Comparison of ENCODE assay signal across 8 mouse cellular contexts in genomic region chr12:102416391-102416837, GRCm38 (mm10). TPM values are rescaled to one million over a fixed set of nuclear protein-coding genes. Genes with fewer than 3 reads are reported as not detected.
DNase-seq lines count a peak whose midpoint lies in the region; ATAC-seq and TF ChIP-seq lines count a peak whose summit lies in the region.

No protein-coding gene starts in this region.

- peak overlapping the region; percentile 24; the same call in 1 of the 2 replicates for H3K27ac ChIP-seq in cerebellum, adult 2 months (ENCODE audit: insufficient read depth, low read length)
- H3K27ac ChIP-seq in midbrain, embryonic 16.5 days (ENCODE audit: low read length), result no peak overlapping the region
- H3K27ac ChIP-seq in midbrain, postnatal 0 days (ENCODE audit: low read depth, low read length), result no peak overlapping the region
- no peak overlapping the region for H3K27ac ChIP-seq in lung, embryonic 16.5 days (ENCODE audit: low read length)
- no peak overlapping the region for H3K27ac ChIP-seq in thymus, adult 2 months (ENCODE audit: control insufficient read depth, insufficient read depth, low read length)
- H3K27ac ChIP-seq in midbrain, embryonic 15.5 days, result no peak overlapping the region

- no peak overlapping the region for H3K4me3 ChIP-seq in cerebellum, adult 2 months (replicated peaks; ENCODE audit: insufficient read depth, low read depth, low read length)
- H3K4me3 ChIP-seq in midbrain, embryonic 16.5 days (ENCODE audit: low read depth, low read length), result no peak overlapping the region
- no peak overlapping the region for H3K4me3 ChIP-seq in midbrain, postnatal 0 days (ENCODE audit: low read depth, low read length)
- no peak overlapping the region for H3K4me3 ChIP-seq in lung, embryonic 16.5 days (ENCODE audit: low read length)
- H3K4me3 ChIP-seq in thymus, adult 2 months (ENCODE audit: control insufficient read depth, insufficient read depth, low read length), result no peak overlapping the region
- H3K4me3 ChIP-seq in midbrain, embryonic 15.5 days, result no peak overlapping the region

- H3K9ac ChIP-seq in midbrain, embryonic 16.5 days (ENCODE audit: low read depth, low read length), result peak overlapping the region; percentile 7; the same call in 1 of the 2 replicates
- H3K9ac ChIP-seq in midbrain, postnatal 0 days (replicated peaks; ENCODE audit: low read length, poor library complexity, severe bottlenecking), result no peak overlapping the region
- no peak overlapping the region for H3K9ac ChIP-seq in lung, embryonic 16.5 days (ENCODE audit: low read length)
- no peak overlapping the region for H3K9ac ChIP-seq in midbrain, embryonic 15.5 days

- no peaks in the 10 kb centered on the region for H3K27me3 ChIP-seq in cerebellum, adult 2 months (ENCODE audit: control insufficient read depth, insufficient read depth, low read length)
- H3K27me3 ChIP-seq in midbrain, embryonic 16.5 days (ENCODE audit: control insufficient read depth, insufficient read depth, low read depth, low read length), result no peaks in the 10 kb centered on the region
- H3K27me3 ChIP-seq in midbrain, postnatal 0 days (ENCODE audit: insufficient read depth, low read length), result no peaks in the 10 kb centered on the region
- H3K27me3 ChIP-seq in lung, embryonic 16.5 days (ENCODE audit: control insufficient read depth, insufficient read depth, low read depth, low read length), result no peaks in the 10 kb centered on the region
- H3K27me3 ChIP-seq in thymus, adult 2 months (ENCODE audit: control insufficient read depth, insufficient read depth, low read length), result no peaks in the 10 kb centered on the region
- H3K27me3 ChIP-seq in midbrain, embryonic 15.5 days (replicated peaks), result no peaks in the 10 kb centered on the region

- no peak for TF ChIP-seq POLR2A in cerebellum, adult 2 months (IDR thresholded peaks at IDR 0.05; ENCODE audit: borderline replicate concordance, insufficient read depth, low read length)
- no peak for TF ChIP-seq POLR2A in thymus, adult 2 months (IDR thresholded peaks at IDR 0.05; ENCODE audit: control insufficient read depth, extremely low read depth, insufficient read depth, low read length, poor library complexity)

- peaks cover 7% of the 10 kb centered on the region; the same call in 1 of the 2 replicates for H3K36me3 ChIP-seq in midbrain, embryonic 16.5 days (ENCODE audit: control insufficient read depth, insufficient read depth, low read length)
- H3K36me3 ChIP-seq in midbrain, postnatal 0 days (ENCODE audit: insufficient read depth, low read length), result peaks cover 10% of the 10 kb centered on the region; the same call in 1 of the 2 replicates
- H3K36me3 ChIP-seq in lung, embryonic 16.5 days (ENCODE audit: control insufficient read depth, insufficient read depth, low read length), result no peaks in the 10 kb centered on the region
- no peaks in the 10 kb centered on the region for H3K36me3 ChIP-seq in thymus, adult 2 months (ENCODE audit: control insufficient read depth, insufficient read depth, low read length)
- H3K36me3 ChIP-seq in midbrain, embryonic 15.5 days (replicated peaks), result peaks cover 5% of the 10 kb centered on the region; the same call in 1 of the 2 replicates

- no peak for ATAC-seq in midbrain, embryonic 16.5 days
- no peak for ATAC-seq in midbrain, postnatal 0 days (ENCODE audit: low FRiP score)
- peak; percentile 78 for ATAC-seq in lung, embryonic 16.5 days (ENCODE audit: low read depth)
- ATAC-seq in midbrain, embryonic 15.5 days (replicated peaks), result no peak; the same call in 1 of the 2 replicates

- no peak overlapping the region for H3K4me2 ChIP-seq in midbrain, embryonic 16.5 days (ENCODE audit: low read length)
- no peak overlapping the region for H3K4me2 ChIP-seq in midbrain, postnatal 0 days (ENCODE audit: low read depth, low read length, poor library complexity, severe bottlenecking)
- no peak overlapping the region for H3K4me2 ChIP-seq in lung, embryonic 16.5 days (ENCODE audit: low read depth, low read length)
- H3K4me2 ChIP-seq in midbrain, embryonic 15.5 days, result no peak overlapping the region

- DNase-seq in cerebellum, adult 2 months, result peak; percentile 45 to 46
- no peak for DNase-seq in cerebellum, adult 11-12 months
- DNase-seq in midbrain, postnatal 0 days (ENCODE audit: low spot score), result no peak
- peak; percentile 76 for DNase-seq in heart, postnatal 4 days
- DNase-seq in thymus, adult 2 months, result no peak

- peaks cover 24% of the 10 kb centered on the region for H3K4me1 ChIP-seq in cerebellum, adult 2 months (ENCODE audit: control insufficient read depth, insufficient read depth, low read length)
- H3K4me1 ChIP-seq in midbrain, embryonic 16.5 days (ENCODE audit: control insufficient read depth, insufficient read depth, low read length), result no peaks in the 10 kb centered on the region; the same call in 1 of the 2 replicates
- H3K4me1 ChIP-seq in midbrain, postnatal 0 days (ENCODE audit: insufficient read depth, low read length), result no peaks in the 10 kb centered on the region
- H3K4me1 ChIP-seq in lung, embryonic 16.5 days (replicated peaks; ENCODE audit: control insufficient read depth, insufficient read depth, low read length), result peaks cover 6% of the 10 kb centered on the region; the same call in 1 of the 2 replicates
- H3K4me1 ChIP-seq in thymus, adult 2 months (replicated peaks; ENCODE audit: control insufficient read depth, insufficient read depth, low read length), result peaks cover 3% of the 10 kb centered on the region; the same call in 1 of the 2 replicates
- H3K4me1 ChIP-seq in midbrain, embryonic 15.5 days, result peaks cover 5% of the 10 kb centered on the region; the same call in 1 of the 2 replicates

- no peaks in the 10 kb centered on the region for H3K9me3 ChIP-seq in midbrain, embryonic 16.5 days (replicated peaks; ENCODE audit: control insufficient read depth, low read length, poor library complexity, severe bottlenecking)
- no peaks in the 10 kb centered on the region for H3K9me3 ChIP-seq in midbrain, postnatal 0 days (ENCODE audit: low read length)
- no peaks in the 10 kb centered on the region for H3K9me3 ChIP-seq in lung, embryonic 16.5 days (ENCODE audit: control insufficient read depth, low read length)
- no peaks in the 10 kb centered on the region for H3K9me3 ChIP-seq in midbrain, embryonic 15.5 days

- WGBS in cerebellum, adult 2 months, result 32% methylated on average over 7 of the region's 7 CpGs
- 53% methylated on average over 7 of the region's 7 CpGs for WGBS in midbrain, embryonic 16.5 days
- WGBS in midbrain, postnatal 0 days, result 43% methylated on average over 7 of the region's 7 CpGs
- 30% methylated on average over 7 of the region's 7 CpGs for WGBS in lung, embryonic 16.5 days
- WGBS in thymus, adult 2 months, result 77% methylated on average over 7 of the region's 7 CpGs
- WGBS in midbrain, embryonic 15.5 days, result 46% methylated on average over 7 of the region's 7 CpGs

- TF ChIP-seq CTCF in cerebellum, adult 2 months (IDR thresholded peaks at IDR 0.05; ENCODE audit: borderline replicate concordance, insufficient read depth, low read depth, low read length), result no peak
- TF ChIP-seq CTCF in midbrain, postnatal 0 days (IDR thresholded peaks at IDR 0.05), result no peak
- TF ChIP-seq CTCF in thymus, adult 2 months (IDR thresholded peaks at IDR 0.05; ENCODE audit: borderline replicate concordance, control insufficient read depth, extremely low read depth, insufficient read depth, low read length, poor library complexity), result no peak

RNA-seq across cellular contexts. Expression of gene Lgmn, which starts 23.2 kb away (rescaled TPM):
- 139 and 150 TPM in 2 replicates for polyA plus RNA-seq in cerebellum, adult 2 months (2012; rRNA removed)
- 90.3 and 108 TPM in 2 replicates for polyA plus RNA-seq in midbrain, embryonic 16.5 days (2015; fragmentation: Nextera tagmentation; extraction: Ambion mirVana)
- 112 and 124 TPM in 2 replicates for total RNA-seq in midbrain, postnatal 0 days (2014; rRNA removed)
- polyA plus RNA-seq in midbrain, postnatal 0 days (2015; fragmentation: Nextera tagmentation; extraction: Ambion mirVana), result 148 and 158 TPM in 2 replicates
- 10 to 100 TPM; 68.9 to 76.9 TPM for total RNA-seq in heart, postnatal 4 days (2021)
- 139 and 142 TPM in 2 replicates for polyA plus RNA-seq in lung, embryonic 16.5 days (2015; fragmentation: Nextera tagmentation; extraction: Ambion mirVana)
- polyA plus RNA-seq in thymus, adult 2 months (2012; rRNA removed), result 66.8 and 88.9 TPM in 2 replicates
- 87.7 and 89.9 TPM in 2 replicates for polyA plus RNA-seq in midbrain, embryonic 15.5 days (2015; fragmentation: Nextera tagmentation; extraction: Ambion mirVana)

RNA-seq across cellular contexts. Expression of gene Golga5, which starts 52.5 kb away (rescaled TPM):
- 27.4 and 28.4 TPM in 2 replicates for polyA plus RNA-seq in cerebellum, adult 2 months (2012; rRNA removed)
- 28.0 and 28.6 TPM in 2 replicates for polyA plus RNA-seq in midbrain, embryonic 16.5 days (2015; fragmentation: Nextera tagmentation; extraction: Ambion mirVana)
- 20.8 and 26.0 TPM in 2 replicates for total RNA-seq in midbrain, postnatal 0 days (2014; rRNA removed)
- polyA plus RNA-seq in midbrain, postnatal 0 days (2015; fragmentation: Nextera tagmentation; extraction: Ambion mirVana), result 23.0 and 23.3 TPM in 2 replicates
- total RNA-seq in heart, postnatal 4 days (2021), result 10 to 100 TPM; 23.0 to 26.7 TPM
- 34.2 and 35.5 TPM in 2 replicates for polyA plus RNA-seq in lung, embryonic 16.5 days (2015; fragmentation: Nextera tagmentation; extraction: Ambion mirVana)
- polyA plus RNA-seq in thymus, adult 2 months (2012; rRNA removed), result 13.3 and 14.3 TPM in 2 replicates
- 25.5 and 31.0 TPM in 2 replicates for polyA plus RNA-seq in midbrain, embryonic 15.5 days (2015; fragmentation: Nextera tagmentation; extraction: Ambion mirVana)

Comparison
In these comparisons a context has a peak if more than half of its experiments do, and no peak if none do; other contexts are left out.
1. DNase-seq: peak in cerebellum, adult 2 months (2 of 2) and heart, postnatal 4 days (single experiment); none in cerebellum, adult 11-12 months (single experiment), midbrain, postnatal 0 days (single experiment) and thymus, adult 2 months (single experiment).